Mouse (Mus musculus) urinary bladder, adult 2 months (tissue): ENCODE data around the gene Calm1. TPM values are rescaled to one million over a fixed set of nuclear protein-coding genes. Genes with fewer than 3 reads are reported as not detected.

ENCODE experiments used
- DNase-seq: peaks from one replicate; pipeline ENCODE4 v3.0.0; 2022; ENCODE audit warnings: low spot score
- polyA plus RNA-seq: library from polyadenylated mRNA; depleted of rRNA; stranded (reverse); fragments of >200 nt; gene quantifications from 2 replicates; pipeline ENCODE4 v1.2.3, GENCODE M21; 2012; rRNA removed

The Calm1 gene
- polyA plus RNA-seq, 1 experiment = 289 TPM

DNA sequence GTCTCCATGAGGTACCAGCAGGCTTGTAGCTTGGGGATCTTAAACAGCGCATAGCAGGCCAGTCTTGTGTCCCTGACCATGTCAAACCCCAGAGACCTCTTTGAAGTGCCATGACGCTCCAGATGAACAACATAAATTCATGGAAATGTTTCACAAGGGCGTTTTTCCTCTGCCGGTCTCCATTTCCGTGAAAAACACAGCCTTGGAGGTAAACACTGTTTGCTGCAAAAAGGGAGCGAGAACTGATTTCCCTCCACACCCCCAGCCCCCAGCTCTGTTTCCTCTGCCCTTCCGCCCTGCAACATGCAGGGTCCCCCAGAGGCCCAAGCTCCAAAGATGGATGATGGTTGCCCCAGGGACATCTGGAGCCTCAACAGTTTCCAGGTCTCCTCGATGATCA is 24.3 kb downstream of the Calm1 start:
- no peak for DNase-seq

DNA sequence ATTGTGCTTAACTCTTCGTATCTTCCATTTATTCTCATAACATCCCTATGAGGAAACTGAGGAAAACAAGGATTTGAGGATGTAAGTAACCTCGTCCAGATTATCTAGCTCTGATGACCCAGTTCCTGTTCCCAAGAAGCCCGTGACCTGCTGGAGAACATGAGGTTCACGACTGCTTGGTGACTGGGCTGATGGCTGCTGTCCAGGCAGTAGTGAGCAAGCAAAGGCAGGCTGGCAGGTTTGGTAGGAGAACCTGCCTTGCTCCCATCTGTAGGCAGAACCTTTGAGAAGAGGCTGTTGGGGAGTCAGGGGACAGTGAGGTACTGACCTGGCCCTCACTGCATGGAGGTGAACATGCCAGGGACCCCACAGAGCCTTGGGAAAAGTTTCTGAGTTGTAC is 26.0 kb downstream of the Calm1 start:
- DNase-seq = no peak

DNA sequence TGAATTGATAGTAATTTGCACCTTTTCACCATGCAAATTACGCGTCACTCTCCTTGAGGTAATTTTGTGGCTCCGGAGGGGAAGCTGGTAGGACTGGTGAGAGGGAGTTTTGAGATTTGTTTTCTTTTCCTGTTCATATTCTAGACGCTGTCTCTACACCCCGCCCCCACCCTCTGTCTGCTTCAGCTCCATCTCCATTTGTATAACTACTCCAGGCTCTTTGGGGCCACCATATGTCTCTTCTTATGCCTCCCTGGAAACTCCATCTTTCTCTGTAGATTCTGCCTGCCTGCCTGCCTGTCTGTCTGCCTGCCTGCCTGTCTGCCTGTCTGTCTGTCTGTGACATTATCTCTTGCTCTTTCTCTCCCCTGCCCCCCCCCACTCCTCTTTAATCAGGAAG is 26.8 kb downstream of the Calm1 start:
- no peak for DNase-seq

DNA sequence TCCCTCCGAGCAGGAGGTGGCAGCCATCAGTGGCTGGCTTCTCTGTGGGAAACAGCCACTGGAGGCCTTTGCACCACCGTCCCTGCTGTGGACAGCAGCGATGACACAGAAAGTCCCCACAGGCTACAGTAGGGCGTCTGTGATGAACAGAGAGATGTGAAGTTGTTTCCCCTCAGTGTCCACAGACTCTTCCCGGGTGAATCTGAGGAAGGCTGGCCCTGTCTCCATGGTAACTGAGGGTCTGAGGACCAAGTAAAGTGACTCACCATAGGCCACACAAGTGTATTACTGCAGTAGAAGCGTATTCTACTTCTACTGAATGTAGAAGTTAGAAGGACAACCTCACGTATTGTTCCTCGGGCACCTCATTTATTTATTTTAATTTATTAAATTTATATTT is 27.4 kb downstream of the Calm1 start:
- no peak for DNase-seq

DNA sequence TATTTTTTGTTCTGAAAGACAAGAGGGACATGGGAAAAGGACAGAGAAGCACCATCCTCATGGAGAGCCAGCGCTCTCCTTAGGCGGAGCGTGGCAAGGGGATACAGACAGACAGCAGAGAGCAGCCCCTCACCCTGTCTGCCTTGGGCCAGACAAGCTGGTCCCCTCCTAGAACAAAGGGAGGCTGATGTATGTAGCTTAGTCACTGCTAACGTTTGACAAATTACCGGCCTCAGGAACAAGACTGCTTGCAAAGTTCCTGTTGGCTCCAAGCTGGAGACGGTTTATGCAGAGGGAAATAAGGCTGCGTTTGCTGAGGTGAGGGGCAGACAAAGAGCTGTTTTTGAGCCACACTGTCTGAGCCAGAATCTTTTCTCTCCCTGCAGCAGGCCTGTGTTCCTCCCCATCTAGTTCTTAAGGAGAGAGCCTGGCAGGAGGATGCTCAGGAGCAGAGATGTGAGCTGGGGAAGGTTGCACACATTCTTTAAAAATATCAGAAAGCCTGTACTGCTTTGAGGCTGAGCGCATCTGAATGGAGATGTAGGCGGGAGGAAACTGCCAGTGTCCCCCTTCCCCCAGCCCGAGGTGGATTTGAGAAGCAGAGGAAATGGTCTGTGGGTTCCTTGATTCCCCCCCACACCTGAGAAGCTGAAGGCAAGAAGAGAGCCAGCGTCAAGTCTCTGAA is 28.9 kb downstream of the Calm1 start:
- DNase-seq = no peak

- no peak for DNase-seq
Observed at GRCm38 (mm10) chr12:100234201-100234600, 35.0 kb downstream of the Calm1 start.

- DNase-seq = no peak
Observed at GRCm38 (mm10) chr12:100234919-100235318, 35.7 kb downstream of the Calm1 start.

- no peak for DNase-seq
Observed at GRCm38 (mm10) chr12:100235423-100235822, 36.2 kb downstream of the Calm1 start.

GRCm38 (mm10) chr12:100239404-100239803 is 40.2 kb downstream of the Calm1 start:
- no peak for DNase-seq

- DNase-seq = no peak
Observed at GRCm38 (mm10) chr12:100239807-100240206, 40.6 kb downstream of the Calm1 start.

DNA sequence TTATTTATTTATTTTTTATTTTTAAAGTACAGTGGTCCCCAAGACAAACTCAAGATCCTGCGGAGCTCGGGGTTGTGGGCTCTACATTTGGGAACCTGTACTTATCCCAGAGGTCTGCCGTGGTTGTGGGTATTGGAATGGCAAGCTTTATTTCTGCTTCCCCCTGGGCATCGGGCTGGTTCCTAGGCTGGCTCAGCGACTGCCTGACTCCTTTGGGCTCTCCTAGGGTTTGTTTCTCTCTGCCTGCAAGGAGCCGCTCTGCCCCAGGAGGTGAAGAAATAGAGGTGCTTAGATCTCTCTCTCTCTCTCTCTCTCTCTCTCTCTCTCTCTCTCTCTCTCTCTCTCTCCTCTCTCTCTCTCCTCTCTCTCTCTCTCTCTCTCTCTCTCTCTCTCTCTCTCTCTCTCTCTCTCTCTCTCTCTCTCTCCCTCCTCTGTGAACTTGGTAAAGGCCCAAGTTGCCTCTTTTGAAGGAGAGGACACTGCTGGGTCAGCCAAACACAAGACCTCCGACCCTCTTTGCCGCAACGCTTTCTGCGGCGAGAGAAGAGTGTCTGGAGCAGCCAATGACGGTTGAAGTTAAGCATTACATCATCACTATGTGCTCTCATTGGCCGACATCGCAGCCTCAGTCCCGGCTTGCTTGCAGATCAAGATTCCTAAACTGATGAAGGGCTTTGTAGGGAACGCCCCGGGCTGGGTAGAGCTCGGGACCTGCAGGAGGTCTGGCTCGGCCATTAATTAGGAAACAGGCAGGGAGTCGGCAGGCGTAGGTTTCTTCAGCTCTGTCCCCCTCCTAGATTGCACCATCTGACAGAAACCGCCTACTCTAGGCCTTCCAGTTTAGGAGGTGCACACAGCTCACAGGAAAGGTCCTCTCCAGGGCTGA is 42.9 kb downstream of the Calm1 start:
- DNase-seq = no peak

DNA sequence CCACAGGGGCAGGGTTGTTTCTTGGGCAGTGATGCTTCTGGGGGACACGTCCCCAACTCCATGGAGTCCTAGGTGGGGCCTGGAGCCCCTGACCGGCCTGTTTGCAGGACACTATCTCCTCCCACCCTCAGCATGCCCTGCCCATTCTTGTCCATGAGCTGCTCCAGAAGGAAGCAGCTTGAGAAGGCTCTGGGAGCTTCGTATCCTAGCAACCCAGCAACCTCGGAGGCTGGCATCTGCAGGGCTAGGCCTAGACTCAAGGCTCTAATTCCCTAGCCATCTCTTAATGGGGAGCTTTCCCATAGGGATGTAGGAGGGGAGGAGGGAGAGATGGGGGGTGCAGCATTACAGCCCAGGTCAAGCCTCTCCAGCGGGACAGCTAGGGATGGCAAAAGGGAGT is 45.3 kb downstream of the Calm1 start:
- no peak for DNase-seq

DNA sequence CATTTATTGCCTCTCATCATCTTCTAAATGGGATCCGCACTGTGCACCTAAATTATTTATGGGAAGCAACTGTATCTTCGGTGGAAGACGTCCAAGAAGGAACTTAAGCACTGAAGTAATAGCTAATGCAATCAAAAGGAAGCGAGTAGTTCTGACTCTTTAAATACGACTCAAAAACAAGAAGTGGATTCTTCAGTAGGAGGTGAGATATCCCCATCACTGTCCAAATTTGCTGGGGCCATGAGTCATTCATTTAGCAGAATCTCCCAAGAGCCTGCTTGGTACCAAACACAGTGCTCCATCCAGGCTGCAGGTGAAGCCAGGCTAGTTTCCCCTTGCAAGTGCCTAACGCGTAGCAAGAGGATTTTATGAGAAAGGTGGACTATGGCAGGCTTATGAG is 49.9 kb downstream of the Calm1 start:
- DNase-seq = no peak

DNA sequence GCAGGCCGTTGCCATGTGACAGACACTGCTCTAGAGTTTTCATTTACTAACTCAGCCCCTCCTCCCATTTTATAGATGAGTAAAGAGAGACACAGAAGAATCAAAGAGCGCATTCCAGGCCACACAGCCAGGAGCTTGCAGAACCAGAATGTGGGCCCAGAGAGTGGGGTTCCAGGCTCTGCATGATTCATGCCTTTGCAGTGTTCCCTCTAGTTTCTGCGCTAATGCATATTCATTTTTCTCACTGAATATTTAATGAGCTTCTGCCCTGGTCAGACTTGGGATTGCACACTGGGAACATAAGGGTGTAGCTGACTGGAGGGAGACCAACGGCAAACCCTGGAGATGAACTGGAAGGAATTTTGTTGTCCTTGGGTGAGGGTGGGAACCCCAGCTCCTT is 55.2 kb downstream of the Calm1 start:
- DNase-seq = no peak

- DNase-seq = no peak
Observed at GRCm38 (mm10) chr12:100255441-100255949, 56.3 kb downstream of the Calm1 start.

DNA sequence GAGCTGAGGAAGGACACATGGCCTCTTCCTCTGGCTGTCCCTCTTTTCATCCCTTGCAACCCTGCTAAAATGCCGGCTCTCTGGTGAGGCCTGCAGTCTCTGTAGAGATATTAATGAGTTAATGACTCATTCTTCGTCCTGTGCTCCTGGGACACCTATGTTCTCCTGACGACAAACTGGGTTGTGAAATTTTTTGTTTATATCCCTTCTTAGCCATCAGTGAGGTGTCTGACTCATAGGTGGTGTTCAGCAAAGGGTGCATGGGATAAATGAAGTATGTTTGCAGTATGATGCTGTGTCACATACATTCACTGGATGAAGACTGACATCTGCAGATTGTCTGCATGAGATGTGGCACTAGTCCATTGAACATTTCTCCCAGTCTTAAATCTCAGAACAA is 58.5 kb downstream of the Calm1 start:
- no peak for DNase-seq

Other genes starting within 250 kb of the Calm1 start
- 0.65 and 0.92 TPM in 2 replicates for gene Kcnk13, start 234.9 kb upstream of the Calm1 start, polyA plus RNA-seq
- 108 and 118 TPM in 2 replicates for gene Psmc1, start 89.3 kb upstream of the Calm1 start, polyA plus RNA-seq
- gene Nrde2, start 39.8 kb upstream of the Calm1 start, polyA plus RNA-seq = 10.0 and 12.9 TPM in 2 replicates